Mouse (Mus musculus) left cerebral cortex, adult 18-20 months (tissue): ENCODE data around the gene Ccdc62. TPM values are rescaled to one million over a fixed set of nuclear protein-coding genes. Genes with fewer than 3 reads are reported as not detected.

Source experiments
- DNase-seq, 2 experiments: peaks; one replicate each; pipeline ENCODE4 v3.0.0; 2021 to 2022; ENCODE audit warnings: low spot score in 2 of 2, mixed read lengths in 1 of 2
- total RNA-seq, 2 experiments: library from RNA; stranded (reverse); gene quantifications; 2 replicates each; pipeline ENCODE4 v1.2.3; 2021

Gene Ccdc62
- total RNA-seq, 2 experiments from 2014 or later = 2.5 to 2.7 TPM

GRCm38 (mm10) chr5:123998370-123998769 is 67.9 kb downstream of the Ccdc62 start:
- DNase-seq = no peak

DNA sequence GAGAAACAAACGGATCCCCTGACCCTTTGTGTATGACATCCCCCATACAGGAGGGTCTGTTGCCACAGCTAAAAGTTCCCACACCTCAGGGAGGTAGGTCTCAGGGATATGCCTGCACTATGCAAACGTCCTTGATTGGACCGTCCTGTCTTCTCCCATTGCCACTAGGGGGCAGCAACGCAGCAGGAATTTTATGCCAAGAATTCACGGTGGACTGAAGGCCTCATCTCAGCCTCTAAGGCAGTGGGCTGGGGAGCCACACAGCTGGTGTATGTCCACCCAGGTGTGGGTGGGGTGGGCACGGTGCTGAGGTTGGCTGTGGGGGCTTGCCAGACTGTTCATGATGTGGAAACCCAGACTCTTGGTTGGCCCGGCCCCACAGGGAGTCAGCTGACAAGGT is 70.3 kb downstream of the Ccdc62 start:
- peak; percentile 92 to 96 for DNase-seq

DNA sequence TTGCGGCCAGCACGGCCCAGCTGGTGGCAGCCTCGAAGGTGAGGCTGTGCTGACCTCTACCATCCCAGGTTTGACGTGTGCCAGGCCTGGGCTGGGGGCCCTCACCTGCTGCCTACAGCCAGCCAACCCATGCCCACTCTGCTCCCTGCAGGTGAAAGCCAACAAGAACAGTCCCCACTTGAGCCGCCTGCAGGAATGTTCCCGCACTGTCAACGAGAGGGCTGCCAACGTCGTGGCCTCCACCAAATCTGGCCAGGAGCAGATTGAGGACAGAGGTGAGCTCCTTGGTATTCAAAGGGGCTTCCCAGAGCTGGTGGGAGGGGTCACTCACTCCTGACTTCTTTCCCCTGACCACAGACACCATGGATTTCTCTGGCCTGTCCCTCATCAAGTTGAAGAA is 70.8 kb downstream of the Ccdc62 start:
- no peak for DNase-seq

GRCm38 (mm10) chr5:124002876-124003275 is 72.4 kb downstream of the Ccdc62 start:
- no peak for DNase-seq

DNA sequence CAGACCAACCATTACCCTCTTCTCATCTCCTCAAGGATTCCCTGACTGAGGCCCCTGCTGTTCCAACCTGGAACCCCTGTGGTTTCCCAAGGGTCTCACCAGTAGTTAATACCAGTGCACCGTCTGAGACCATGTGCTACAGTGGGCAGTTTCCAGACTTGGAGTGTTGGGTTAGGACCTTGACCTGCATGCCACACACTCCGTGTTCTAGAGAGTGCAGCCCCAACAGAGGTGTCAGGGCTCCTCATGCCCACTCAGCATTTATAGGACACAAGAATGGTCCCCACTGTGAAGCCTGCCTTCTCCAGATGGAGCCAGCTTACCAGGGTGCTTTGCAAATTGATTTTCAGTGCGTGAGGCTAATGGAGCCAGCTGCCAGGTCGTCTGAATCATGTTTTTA is 72.9 kb downstream of the Ccdc62 start:
- DNase-seq = no peak

- DNase-seq = no peak
Measured at GRCm38 (mm10) chr5:124004356-124005150, 74.1 kb downstream of the Ccdc62 start.

- no peak for DNase-seq
Measured at GRCm38 (mm10) chr5:124005151-124005500, 74.6 kb downstream of the Ccdc62 start.

- DNase-seq = no peak
Measured at GRCm38 (mm10) chr5:124005591-124005990, 75.1 kb downstream of the Ccdc62 start.

GRCm38 (mm10) chr5:124006082-124006873 is 75.8 kb downstream of the Ccdc62 start:
- no peak for DNase-seq

DNA sequence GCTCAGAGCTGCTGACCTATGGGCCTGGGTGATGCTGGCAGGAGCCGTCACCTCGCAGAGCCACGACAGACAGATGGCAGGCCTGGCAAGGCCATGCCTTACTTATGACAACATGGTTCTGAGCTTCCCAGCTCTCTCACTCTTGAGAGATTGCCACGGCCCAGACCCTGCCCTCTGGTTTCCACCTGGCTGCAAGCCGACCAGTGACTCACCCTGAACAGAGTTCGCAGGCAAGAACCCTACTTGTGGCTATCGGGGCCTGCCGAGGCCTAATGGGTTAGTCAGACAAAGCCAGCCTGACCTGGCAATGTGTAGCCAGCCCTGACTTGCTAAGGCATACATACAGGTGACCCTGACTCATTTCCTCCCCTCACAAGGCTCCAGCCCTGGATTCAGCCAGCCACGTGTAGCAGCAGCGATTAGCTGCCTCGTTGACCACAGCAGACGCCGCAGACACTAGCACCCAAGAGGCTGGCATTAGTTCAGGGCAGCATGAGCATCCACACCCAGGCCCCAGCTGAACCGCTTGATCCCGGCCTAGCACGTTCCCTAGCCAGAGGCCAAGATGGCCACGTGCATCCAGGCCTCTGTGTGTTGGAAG is 76.5 kb downstream of the Ccdc62 start:
- DNase-seq = no peak

GRCm38 (mm10) chr5:124010077-124010476 is 79.6 kb downstream of the Ccdc62 start:
- no peak for DNase-seq

DNA sequence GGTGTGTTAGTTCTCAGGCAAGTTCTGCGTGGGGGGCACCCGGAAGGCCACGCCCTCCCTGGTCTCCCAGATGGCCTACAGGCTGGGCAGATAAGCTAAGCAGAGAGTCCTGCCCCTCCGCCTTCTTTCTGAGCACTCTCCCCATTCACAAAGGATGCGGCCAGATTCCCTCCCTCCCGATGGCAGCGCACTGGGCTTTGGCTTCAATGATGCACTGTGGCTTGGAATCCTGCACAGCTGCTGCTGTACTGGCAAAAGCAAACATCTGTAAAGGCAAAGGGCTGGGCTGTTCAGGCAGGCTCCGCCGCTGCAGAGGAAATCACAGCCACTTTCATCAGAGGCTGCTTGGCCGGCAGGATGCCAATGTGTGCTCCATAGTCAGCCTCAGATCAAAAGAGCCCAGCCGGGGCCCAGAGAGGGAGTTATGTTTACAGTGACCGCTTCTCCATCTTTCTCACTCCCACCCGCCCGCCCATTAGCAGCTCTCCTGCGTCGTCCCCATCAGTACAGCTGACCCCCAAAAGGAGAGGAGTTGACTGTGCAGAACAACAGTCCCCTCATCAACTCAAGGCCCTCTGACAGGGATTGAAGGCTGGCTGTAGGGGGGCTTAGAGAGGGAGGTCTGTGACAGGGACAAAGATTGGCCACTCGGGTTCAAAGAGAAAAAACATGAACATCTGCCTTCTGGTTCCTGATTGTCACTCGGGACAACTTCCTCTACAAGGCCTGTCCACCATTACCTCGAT is 80.6 kb downstream of the Ccdc62 start:
- DNase-seq = no peak

GRCm38 (mm10) chr5:124011927-124012326 is 81.4 kb downstream of the Ccdc62 start:
- no peak for DNase-seq

DNA sequence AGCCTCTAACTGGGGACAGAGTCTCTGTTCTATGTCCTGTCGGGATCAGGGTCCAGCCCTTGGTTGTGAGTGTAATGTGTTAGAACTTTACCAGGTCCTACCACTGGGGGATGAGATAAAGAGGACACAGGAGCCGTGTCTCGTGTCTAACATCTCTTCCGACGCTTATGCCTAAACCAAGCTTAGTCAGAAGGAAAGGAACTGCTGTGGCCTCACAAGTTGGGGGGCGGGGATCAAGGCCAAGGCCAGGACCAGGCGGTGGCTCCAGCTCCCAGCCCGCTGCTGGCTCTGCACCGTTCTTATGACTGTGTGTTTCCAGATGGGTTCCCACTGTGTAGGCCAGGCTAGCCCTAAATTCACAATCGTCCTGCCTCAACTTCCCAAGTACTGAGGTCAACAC is 82.4 kb downstream of the Ccdc62 start:
- no peak for DNase-seq

DNA sequence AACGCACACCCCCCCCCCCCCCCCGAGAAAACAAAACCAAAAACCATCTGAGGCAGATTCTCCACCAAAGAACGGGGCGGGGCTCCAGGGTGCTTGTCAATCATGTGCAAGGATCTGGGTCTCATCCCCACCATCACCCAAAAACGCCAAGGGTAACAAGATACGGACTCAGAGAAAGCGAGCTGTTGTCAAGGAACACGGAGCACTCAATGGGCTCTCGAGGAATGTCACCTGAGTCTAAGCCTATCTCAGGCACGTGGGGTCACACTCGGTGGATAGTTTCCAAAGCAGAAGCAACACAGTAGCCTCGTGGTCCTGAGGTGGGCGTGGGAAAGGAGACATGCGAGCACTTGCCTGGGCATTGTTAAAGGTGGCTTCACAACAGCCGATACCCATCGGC is 83.3 kb downstream of the Ccdc62 start:
- DNase-seq = no peak

- no peak for DNase-seq
Measured at GRCm38 (mm10) chr5:124014180-124014579, 83.7 kb downstream of the Ccdc62 start.

DNA sequence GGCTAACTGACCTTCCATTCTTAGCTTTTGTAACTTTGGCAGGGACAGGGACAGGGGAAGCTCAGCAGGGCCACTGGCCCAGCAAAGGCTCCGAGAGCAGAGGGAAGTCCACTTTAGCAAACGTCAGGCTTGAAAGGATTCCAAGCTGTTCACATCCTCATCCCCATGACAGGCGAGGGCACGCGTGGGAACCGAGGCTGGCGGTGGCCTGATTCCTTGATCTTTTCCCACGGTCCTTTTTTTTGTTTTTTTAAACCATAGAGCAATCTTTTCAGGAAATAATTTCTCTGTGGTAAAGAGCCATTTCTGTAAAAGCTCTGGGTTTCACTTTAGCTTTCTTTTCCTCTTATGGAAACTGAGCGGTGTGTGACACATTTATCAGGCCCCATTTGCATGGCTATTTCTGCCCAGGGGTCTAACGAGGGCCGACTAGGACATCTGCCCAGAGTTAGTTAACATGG is 84.3 kb downstream of the Ccdc62 start:
- no peak for DNase-seq

DNA sequence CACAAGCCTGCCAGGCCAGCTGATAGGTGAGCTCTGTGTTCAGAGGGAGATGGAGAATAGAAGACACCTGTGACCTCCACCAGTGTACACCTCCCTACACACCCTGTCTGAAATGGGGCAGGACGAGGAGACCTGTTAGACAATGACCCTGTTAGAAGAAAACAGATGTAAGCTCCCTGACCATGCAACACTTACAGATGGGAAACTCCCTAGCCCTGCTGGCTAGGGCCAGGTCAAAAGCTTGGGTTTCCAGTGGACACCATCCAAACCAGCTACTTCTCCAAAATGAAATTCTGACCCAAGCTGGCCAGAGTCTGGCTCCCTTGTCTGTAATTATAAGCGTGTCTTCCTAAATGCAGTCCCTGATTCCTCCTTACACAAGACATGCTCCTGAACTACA is 85.2 kb downstream of the Ccdc62 start:
- DNase-seq = no peak

GRCm38 (mm10) chr5:124016291-124016821 is 85.9 kb downstream of the Ccdc62 start:
- DNase-seq = no peak

- no peak for DNase-seq
Measured at GRCm38 (mm10) chr5:124017941-124018340, 87.5 kb downstream of the Ccdc62 start.

- no peak for DNase-seq
Measured at GRCm38 (mm10) chr5:124018651-124019050, 88.2 kb downstream of the Ccdc62 start.
